Mouse (Mus musculus) mesoderm, embryonic 11.5 days (tissue): ENCODE measurements at regions not wholly inside any gene's neighbourhood (a gene's known extent, or its start where the extent isn't known, plus 50 kb on each side); places are given as distances from the start of the nearest gene placed in this dataset.

Source experiments
- DNase-seq: peaks from one replicate; pipeline ENCODE4 v3.0.0-alpha.2; 2012; ENCODE audit warnings: low read depth, low spot score

DNA sequence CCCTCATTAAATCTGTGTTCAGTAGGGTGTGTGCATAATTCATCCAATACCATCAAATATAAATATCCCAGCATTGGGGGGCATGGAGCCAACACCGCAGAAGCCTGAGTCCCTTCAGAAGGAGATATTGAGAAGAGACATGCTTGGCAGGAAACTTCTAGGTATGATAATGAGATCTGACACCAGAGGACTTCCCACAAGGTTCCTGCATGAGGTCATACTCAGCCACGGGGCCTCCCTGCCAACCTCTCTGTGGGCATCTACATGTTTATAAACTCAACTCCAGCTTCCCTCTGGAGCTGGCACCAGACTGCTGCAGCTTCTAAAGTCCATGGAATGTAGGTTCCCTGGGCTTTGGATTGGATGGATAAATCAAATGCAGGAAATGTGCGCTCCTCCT, 587.4 kb upstream of the Kdm8 start:
- no peak for DNase-seq

GRCm38 (mm10) chr7:124861397-124861796, 583.1 kb upstream of the Kdm8 start:
- no peak for DNase-seq

- DNase-seq = peak; percentile 13
These were observed 576.3 kb upstream of the Kdm8 start for GRCm38 (mm10) chr7:124868133-124868603.

DNA sequence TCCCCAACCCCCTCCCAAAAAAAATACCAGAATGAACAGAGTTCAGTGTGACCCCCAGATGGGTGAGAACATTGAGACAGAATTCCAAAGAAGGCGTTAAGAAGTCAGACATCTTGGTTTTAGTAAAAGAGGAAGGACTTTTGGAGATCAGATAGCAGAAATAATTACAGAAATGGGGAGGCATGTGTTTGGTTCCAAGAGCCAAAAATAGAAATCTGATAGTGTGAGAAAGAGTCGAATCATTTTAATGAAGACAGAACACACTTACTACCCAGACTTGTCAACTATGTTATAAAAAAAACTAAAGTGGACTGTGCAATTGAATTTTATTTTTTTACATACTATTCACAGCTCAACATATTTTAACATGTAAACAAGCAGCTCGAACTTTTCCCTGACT, 575.9 kb upstream of the Kdm8 start:
- DNase-seq = no peak

DNA sequence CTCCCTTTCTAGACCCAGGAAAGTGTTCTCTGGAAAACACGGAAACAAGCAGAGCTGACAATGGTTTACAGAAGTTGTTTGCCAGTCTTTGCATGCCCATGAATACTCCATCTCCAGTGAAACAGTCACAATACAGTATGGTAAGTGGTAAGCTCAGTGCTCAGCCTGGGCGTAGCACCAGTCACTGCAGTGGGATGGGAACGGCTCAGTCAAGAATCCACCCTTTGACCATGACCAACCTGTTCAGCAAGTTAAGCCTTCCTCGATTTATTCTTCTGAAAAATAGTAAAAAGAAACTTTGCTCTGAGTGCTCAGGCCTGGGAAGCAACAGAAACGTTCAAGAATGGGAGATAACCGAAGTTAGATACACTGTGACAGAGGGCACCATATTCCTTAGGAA, 563.7 kb upstream of the Kdm8 start:
- no peak for DNase-seq

- DNase-seq = no peak
These were observed 537.2 kb upstream of the Kdm8 start for GRCm38 (mm10) chr7:124907233-124907632.

DNA sequence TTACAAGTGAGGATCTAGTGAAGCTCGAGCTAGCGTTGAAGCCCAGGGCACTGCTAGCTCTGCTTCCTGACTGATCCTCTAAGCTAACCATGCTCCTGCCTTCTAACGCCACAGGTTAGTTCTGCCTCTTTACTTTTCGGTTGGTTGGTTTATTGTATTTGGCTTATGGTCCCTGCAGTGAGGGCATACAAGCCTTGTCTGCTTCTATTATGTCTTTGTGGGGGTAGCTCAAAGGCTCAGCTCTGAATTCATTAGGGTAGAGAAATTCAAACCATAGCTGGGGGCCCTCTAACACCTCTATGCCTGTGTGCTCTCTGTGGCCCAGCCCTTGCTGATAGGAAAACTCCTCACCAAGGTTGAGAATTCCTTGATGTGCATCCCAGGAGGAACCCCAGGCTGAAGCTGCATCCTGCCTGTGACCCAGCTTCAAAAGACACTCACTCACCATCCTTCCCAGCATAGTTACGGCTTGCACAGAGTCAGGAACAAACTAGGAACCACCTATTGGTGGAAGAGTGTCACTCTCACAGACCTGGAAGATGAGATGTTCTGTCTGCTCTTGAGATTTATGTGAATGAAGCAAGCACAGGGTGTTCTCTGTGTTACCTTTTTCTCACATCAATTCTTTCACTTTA, 536.7 kb upstream of the Kdm8 start:
- DNase-seq = no peak

- DNase-seq = no peak
These were observed 530.4 kb upstream of the Kdm8 start for GRCm38 (mm10) chr7:124914061-124914460.

GRCm38 (mm10) chr7:124914479-124914878, 530.0 kb upstream of the Kdm8 start:
- no peak for DNase-seq

GRCm38 (mm10) chr7:124914972-124915371, 529.5 kb upstream of the Kdm8 start:
- DNase-seq = peak; percentile 69

GRCm38 (mm10) chr7:124915637-124916036, 528.8 kb upstream of the Kdm8 start:
- DNase-seq = no peak

- peak; percentile 44 for DNase-seq
These were observed 526.8 kb upstream of the Kdm8 start for GRCm38 (mm10) chr7:124917606-124918120.

DNA sequence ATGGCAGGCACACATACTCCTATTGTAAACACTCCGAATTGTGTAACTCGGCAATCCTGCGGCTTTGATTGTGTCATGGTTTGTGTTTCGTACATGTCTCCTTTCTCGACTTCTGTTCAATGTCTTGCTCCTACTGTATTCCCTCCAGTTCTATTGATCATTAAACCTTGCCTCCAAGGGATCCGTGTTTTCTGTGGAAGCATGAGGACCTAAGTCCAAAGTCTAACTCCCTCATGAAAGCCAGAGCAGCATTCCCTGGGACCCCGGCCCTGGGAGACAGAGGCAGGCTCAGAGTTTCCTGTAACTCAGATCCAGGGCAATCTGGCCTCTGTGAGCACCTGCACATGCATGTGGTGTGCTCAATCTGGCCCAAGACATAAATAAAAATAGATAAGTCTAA, 521.7 kb upstream of the Kdm8 start:
- DNase-seq = no peak

- DNase-seq = no peak
These were observed 510.9 kb upstream of the Kdm8 start for GRCm38 (mm10) chr7:124933573-124933972.

- DNase-seq = no peak
These were observed 505.1 kb upstream of the Kdm8 start for GRCm38 (mm10) chr7:124939357-124939756.

GRCm38 (mm10) chr7:124941527-124941926, 502.9 kb upstream of the Kdm8 start:
- DNase-seq = no peak

DNA sequence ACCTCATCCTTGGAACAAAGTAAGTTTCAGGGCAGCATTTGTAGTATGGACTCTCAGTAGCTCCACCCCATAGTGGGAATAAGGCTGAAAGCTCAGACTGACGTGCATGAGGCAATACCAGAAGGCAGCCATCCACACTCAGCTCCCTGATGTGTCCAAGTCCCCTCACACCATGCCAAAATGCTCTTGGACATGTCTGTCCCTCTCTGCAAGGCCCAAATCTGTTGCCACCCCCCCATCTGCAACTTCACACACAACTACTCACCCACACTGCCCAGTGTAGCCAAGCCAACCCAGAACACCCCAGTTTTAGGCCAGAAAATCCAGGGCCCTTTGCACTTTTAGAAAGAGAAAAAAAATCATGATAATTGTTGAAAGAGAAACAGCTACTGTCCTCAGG, 498.1 kb upstream of the Kdm8 start:
- DNase-seq = no peak

GRCm38 (mm10) chr7:124957329-124957728, 487.1 kb upstream of the Kdm8 start:
- no peak for DNase-seq

GRCm38 (mm10) chr7:124974870-124975488, 469.5 kb upstream of the Kdm8 start:
- no peak for DNase-seq

DNA sequence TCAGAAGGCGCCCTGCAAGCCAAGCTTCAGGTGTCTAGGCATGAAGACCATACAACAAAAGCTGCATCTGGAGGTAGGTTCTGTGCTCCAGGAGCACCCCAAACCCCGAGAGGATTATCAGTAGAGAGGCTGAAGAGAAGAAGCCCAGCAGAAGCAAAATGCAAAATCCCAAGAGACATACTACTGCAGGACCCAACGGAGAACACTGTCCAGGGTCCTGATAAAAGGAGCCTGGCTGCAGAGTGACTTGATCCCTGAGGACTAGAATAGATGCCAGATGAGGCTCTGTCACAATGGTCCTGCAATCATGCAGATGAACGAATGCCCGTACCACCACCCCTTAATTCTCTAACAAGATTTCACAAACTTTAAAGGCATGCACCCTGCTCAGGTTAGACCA, 455.0 kb upstream of the Kdm8 start:
- peak; percentile 40 for DNase-seq

- peak; percentile 23 for DNase-seq
These were observed 453.8 kb upstream of the Kdm8 start for GRCm38 (mm10) chr7:124990695-124991094.

- DNase-seq = no peak
These were observed 447.9 kb upstream of the Kdm8 start for GRCm38 (mm10) chr7:124996538-124996937.

DNA sequence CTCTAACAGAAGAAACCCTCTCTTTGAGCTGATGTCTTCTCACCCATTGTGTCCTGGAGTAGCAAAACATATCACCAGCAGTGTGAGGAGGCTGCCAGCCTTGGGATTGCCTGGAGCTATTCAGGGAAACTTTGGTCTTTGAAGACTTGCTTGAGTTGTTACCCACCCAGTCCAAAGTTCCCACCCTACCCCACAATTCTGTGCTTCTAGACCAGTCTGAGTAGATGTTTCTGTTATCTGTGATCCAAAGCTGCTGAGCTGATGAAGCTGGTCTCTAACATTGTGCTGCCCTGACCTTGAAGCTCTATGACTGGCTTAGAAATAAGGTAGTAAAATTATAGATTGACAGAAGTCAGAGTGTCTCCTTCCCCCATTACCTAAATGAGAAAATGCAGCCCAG, 443.8 kb upstream of the Kdm8 start:
- DNase-seq = no peak
